Mouse (Mus musculus): ENCODE measurements at regions not wholly inside any gene's neighbourhood (a gene's known extent, or its start where the extent isn't known, plus 50 kb on each side); places are given as distances from the start of the nearest gene placed in this dataset.

- no peak overlapping the region for H3K27ac ChIP-seq (ENCODE audit: insufficient read depth, low read depth, low read length, poor library complexity, severe bottlenecking)
- TF ChIP-seq CHD2 (IDR thresholded peaks at IDR 0.05; ENCODE audit: low read depth, low read length) (no peak), HCFC1 (IDR thresholded peaks at IDR 0.05; ENCODE audit: borderline replicate concordance, insufficient read depth, low read length) (no peak), ZNF384 (IDR thresholded peaks at IDR 0.05; ENCODE audit: low read depth, low read length) (no peak), MAFK (IDR thresholded peaks at IDR 0.05; ENCODE audit: insufficient read depth, low read depth, low read length) (no peak), ZC3H11A (IDR thresholded peaks at IDR 0.05; ENCODE audit: borderline replicate concordance, low read depth, low read length) (no peak)
- no peaks in the 10 kb centered on the region for H3K4me1 ChIP-seq (ENCODE audit: control insufficient read depth in 2 of 2, insufficient read depth in 2 of 2, low read length in 2 of 2, poor library complexity in 1 of 2)
- no peak for DNase-seq (ENCODE audit: low read depth, low spot score)
- in situ Hi-C loops (cut with MboI; ENCODE audit: low sequenced_read_pairs in 2 of 2, unreplicated experiment in 2 of 2): no loop called here
- H3K9ac ChIP-seq (ENCODE audit: insufficient read depth, low read depth, low read length, poor library complexity, severe bottlenecking): no peak overlapping the region
- no peaks in the 10 kb centered on the region for H3K36me3 ChIP-seq (ENCODE audit: control insufficient read depth, insufficient read depth, low read length, poor library complexity, severe bottlenecking)
- H3K4me3 ChIP-seq (ENCODE audit: insufficient read depth in 1 of 2, low read depth in 1 of 2, low read length in 2 of 2, poor library complexity in 1 of 2, severe bottlenecking in 1 of 2): no peak overlapping the region
- H3K9me3 ChIP-seq (ENCODE audit: control insufficient read depth, insufficient read depth, low read depth, low read length): no peaks in the 10 kb centered on the region
Observed at GRCm38 (mm10) chr3:51169150-51169925, 54.9 kb upstream of the Noct start.

GRCm38 (mm10) chr3:51170225-51170852, 53.9 kb upstream of the Noct start:
- H3K4me1 ChIP-seq (ENCODE audit: control insufficient read depth in 2 of 2, insufficient read depth in 2 of 2, low read length in 2 of 2, poor library complexity in 1 of 2): no peaks in the 10 kb centered on the region
- peak overlapping the region in 1 of 2 experiments; percentile 29; a peak in 1 of 4 replicates for H3K4me3 ChIP-seq (ENCODE audit: insufficient read depth in 1 of 2, low read depth in 1 of 2, low read length in 2 of 2, poor library complexity in 1 of 2, severe bottlenecking in 1 of 2)
- no peak overlapping the region for H3K27ac ChIP-seq (ENCODE audit: insufficient read depth, low read depth, low read length, poor library complexity, severe bottlenecking)
- TF ChIP-seq HCFC1 (IDR thresholded peaks at IDR 0.05; ENCODE audit: borderline replicate concordance, insufficient read depth, low read length) (no peak), ZC3H11A (IDR thresholded peaks at IDR 0.05; ENCODE audit: borderline replicate concordance, low read depth, low read length) (peak; percentile 75; the same call in 1 of the 2 replicates), ZNF384 (IDR thresholded peaks at IDR 0.05; ENCODE audit: low read depth, low read length) (0 out of 2 replicates have a peak, but pooled peaks have one; percentile 28), MAFK (IDR thresholded peaks at IDR 0.05; ENCODE audit: insufficient read depth, low read depth, low read length) (no peak)
- H3K9me3 ChIP-seq (ENCODE audit: control insufficient read depth, insufficient read depth, low read depth, low read length): no peaks in the 10 kb centered on the region
- H3K36me3 ChIP-seq (ENCODE audit: control insufficient read depth, insufficient read depth, low read length, poor library complexity, severe bottlenecking): no peaks in the 10 kb centered on the region
- H3K9ac ChIP-seq (ENCODE audit: insufficient read depth, low read depth, low read length, poor library complexity, severe bottlenecking): no peak overlapping the region
- in situ Hi-C loops (cut with MboI; ENCODE audit: low sequenced_read_pairs in 2 of 2, unreplicated experiment in 2 of 2): loop anchor here in 1 of 2 experiments (10.0 kb wide), 1 partner anchor 256 kb away; no protein-coding TSS in a partner anchor
- peak; percentile 65 for DNase-seq (ENCODE audit: low read depth, low spot score)

Data from ES-E14 (cell line).